Mouse (Mus musculus): ENCODE data around the gene 4930452B06Rik. TPM values are rescaled to one million over a fixed set of nuclear protein-coding genes. Genes with fewer than 3 reads are reported as not detected.
A peak's percentile ranks its signal among the peaks of the same experiment; 100 is the strongest.

The 4930452B06Rik gene
- polyA plus RNA-seq, 1 experiment from 2014 or later: 11.0 TPM

DNA sequence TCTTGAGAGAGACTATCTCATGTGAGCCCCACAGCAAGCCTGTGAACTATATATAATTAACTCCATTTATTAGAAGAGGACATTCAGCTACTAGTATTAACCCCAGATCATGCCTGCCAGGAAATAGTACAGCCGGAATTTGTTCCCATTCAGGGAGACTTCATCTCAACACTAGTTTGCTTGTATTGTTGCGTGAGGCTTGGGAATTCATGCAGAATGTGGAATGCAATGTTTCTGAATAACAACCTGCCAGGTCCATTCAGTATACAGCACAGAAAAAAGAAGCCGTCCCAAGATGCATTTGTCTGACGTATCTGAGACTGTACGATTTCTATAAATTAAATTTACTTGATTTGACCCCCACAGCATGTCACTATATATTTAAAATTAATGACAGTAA is 190.2 kb downstream of the 4930452B06Rik start:
- H3K36me3 ChIP-seq: no peaks in the 10 kb centered on the region
- H3K4me1 ChIP-seq: no peaks in the 10 kb centered on the region
- H3K27ac ChIP-seq: no peak overlapping the region
- 83% methylated on average over 5 of the region's 5 CpGs for WGBS
- H3K4me3 ChIP-seq (replicated peaks): no peak overlapping the region
- ATAC-seq (ENCODE audit: insufficient read depth, low FRiP score, low read depth): no peak
- H3K27me3 ChIP-seq (replicated peaks): no peaks in the 10 kb centered on the region
- H3K9me3 ChIP-seq: no peaks in the 10 kb centered on the region
- no peak overlapping the region for H3K9ac ChIP-seq
- no peak overlapping the region for H3K4me2 ChIP-seq

DNA sequence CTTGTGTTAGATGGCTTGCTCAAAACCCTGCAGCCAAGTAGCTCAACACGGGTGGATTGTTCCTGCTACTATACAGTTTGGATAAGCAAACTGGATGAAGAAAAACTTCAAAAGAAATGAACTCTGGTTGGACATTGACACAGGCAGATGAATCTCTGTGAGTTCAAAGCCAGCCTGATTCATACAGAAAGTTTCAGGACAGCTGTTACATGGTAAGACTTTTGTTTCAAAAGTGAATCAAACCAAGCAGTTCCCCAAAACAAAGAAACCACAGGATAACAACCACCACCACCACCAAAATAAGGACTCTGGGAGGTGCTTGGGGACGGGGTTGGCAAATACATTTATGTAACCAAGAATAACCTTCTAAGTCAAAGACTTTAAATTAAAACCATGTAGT is 193.2 kb downstream of the 4930452B06Rik start:
- no peaks in the 10 kb centered on the region for H3K9me3 ChIP-seq
- H3K4me3 ChIP-seq (replicated peaks): no peak overlapping the region
- H3K4me1 ChIP-seq: no peaks in the 10 kb centered on the region
- no peak overlapping the region for H3K27ac ChIP-seq
- H3K27me3 ChIP-seq (replicated peaks): no peaks in the 10 kb centered on the region
- 72% methylated on average over 2 of the region's 2 CpGs for WGBS
- no peaks in the 10 kb centered on the region for H3K36me3 ChIP-seq
- H3K9ac ChIP-seq: no peak overlapping the region
- no peak overlapping the region for H3K4me2 ChIP-seq
- ATAC-seq (ENCODE audit: insufficient read depth, low FRiP score, low read depth): no peak

DNA sequence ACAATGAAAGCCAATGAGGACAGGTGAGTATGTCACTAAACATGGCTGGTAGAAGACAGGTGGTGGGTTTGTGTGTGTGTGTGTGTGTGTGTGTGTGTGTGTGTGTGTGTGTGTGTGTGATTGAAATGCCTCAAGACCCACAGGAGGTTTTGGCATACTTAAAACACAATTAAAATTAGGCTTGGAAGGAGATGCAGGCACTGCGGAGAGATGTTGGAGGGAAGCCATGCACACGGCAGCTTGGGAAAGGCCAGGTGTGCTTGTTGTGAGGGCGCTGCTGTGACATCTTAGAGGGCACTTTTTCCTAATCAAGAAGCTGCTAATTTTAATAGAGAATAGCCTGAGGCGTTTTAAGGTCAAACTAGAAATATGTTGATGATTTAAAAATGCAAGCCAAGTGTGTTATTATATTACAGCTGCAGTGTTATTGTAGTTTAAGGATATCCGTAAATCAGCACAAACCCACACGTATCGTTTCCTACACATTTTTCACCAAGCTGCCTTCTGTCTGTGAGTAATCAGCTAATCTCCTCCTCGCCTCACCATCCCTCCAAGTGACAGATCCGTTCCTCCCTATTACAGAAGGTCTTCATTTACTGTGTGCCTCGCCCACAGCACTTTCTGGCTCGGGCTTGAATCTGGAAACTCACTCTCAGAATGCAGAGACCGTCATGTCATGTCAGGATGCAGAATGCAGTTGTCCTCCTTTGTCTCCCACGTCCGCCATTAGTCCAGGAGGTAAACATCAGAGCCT is 201.5 kb downstream of the 4930452B06Rik start:
- Histone ChIP-seq H3K27ac (no peak overlapping the region), H3K9me3 (no peaks in the 10 kb centered on the region), H3K9ac (no peak overlapping the region), H3K4me2 (no peak overlapping the region), H3K4me1 (peaks cover 6% of the 10 kb centered on the region; the same call in 1 of the 2 replicates), H3K27me3 (replicated peaks) (no peaks in the 10 kb centered on the region), H3K4me3 (replicated peaks) (no peak overlapping the region), H3K36me3 (no peaks in the 10 kb centered on the region)
- ATAC-seq (ENCODE audit: insufficient read depth, low FRiP score, low read depth): no peak
- 49% methylated on average over 14 of the region's 14 CpGs for WGBS

DNA sequence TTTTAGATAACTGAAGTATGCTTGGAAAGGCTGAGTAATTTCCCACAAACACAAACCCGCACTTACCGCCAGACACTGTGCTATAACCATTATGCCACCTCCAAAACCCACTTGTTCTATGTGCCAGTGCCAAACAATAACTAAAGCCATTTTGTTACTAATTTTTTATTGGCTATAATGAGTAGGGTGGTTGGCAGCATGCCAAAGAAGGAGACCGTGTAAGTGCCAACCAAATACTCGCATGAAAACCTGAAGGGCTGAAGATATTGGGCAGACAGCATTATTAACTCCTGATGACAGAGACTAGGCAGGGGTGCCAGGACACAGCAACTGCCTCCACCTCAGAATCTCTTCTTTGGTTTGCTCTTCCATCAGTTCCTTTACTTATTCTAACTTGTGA is 203.1 kb downstream of the 4930452B06Rik start:
- Histone ChIP-seq H3K36me3 (no peaks in the 10 kb centered on the region), H3K4me1 (peaks cover 6% of the 10 kb centered on the region; the same call in 1 of the 2 replicates), H3K27me3 (replicated peaks) (no peaks in the 10 kb centered on the region), H3K9ac (no peak overlapping the region), H3K9me3 (no peaks in the 10 kb centered on the region), H3K4me2 (no peak overlapping the region), H3K27ac (no peak overlapping the region), H3K4me3 (replicated peaks) (no peak overlapping the region)
- WGBS: 71% methylated on average over 4 of the region's 4 CpGs
- ATAC-seq (ENCODE audit: insufficient read depth, low FRiP score, low read depth): no peak

DNA sequence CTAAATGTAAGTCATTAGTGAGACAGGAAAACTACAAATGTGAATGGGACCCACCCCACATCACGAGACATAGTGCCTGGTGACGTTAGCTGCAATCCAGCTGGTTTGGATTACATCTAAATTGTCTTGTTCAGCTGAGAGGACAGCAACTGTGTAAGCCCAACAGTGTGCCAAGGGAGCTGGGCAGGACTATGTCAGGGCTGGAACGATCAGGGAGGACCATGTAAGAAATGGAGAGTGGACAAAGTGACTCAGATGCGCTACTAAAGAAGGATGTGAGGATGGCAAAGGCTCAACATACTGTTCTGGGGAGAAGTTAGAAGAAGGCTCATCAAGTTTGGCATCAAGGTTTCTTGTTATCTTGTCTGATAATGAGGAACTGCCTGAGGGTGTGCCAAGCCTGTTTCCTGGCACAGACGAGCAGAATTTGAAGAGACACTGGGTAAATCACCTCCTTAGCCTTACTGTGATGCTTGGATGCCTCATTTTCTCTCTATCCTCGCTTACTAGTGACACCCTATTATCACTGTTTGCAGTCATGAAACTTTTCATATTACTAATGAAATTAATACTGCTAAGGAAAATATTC is 203.6 kb downstream of the 4930452B06Rik start:
- Histone ChIP-seq H3K9ac (no peak overlapping the region), H3K4me2 (no peak overlapping the region), H3K36me3 (no peaks in the 10 kb centered on the region), H3K27me3 (replicated peaks) (no peaks in the 10 kb centered on the region), H3K9me3 (no peaks in the 10 kb centered on the region), H3K4me3 (replicated peaks) (no peak overlapping the region), H3K27ac (no peak overlapping the region), H3K4me1 (peaks cover 6% of the 10 kb centered on the region; the same call in 1 of the 2 replicates)
- 77% methylated on average over 6 of the region's 6 CpGs for WGBS
- no peak for ATAC-seq (ENCODE audit: insufficient read depth, low FRiP score, low read depth)

DNA sequence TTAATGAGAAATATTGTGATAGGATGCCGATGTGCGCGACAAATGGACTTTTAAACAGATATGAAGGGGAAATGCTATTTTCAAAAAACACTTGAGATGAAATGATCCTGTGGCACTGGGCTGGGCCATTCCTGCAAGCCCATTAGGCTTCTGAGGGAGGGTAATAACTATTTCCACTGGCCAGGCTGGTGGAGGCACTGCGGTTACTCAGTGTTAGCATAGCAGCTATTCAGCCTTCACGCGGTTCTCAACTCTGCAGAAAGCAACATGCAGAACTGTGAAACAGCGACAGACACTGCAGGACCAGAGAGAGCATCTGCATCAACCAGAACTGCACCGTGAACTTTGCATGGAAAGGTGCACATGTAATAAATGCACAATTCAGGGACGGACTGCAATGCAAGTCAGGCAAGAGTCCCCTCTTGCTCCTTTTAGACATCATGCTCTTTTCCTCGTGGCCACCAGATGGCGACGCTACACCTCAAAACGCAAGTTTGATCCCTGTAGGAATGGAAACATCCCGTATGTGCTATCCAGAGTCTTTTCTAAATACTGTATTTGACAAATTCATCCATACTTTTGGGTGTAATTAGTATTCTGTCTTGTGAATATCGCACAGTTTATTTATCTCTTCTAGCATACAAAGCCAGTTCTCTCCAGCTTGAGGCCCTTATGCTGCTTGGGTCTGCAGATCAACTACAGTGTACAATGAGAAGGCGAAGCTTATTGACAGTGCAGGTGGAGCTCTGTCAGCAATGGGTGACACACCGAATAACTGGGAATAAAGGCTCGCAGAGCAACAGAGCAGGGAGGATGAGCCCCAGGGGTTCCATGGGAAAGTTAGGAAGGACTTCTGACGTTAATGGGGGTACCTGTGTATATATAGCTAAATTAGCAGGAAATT is 205.6 kb downstream of the 4930452B06Rik start:
- no peak for ATAC-seq (ENCODE audit: insufficient read depth, low FRiP score, low read depth)
- no peaks in the 10 kb centered on the region for H3K27me3 ChIP-seq (replicated peaks)
- 37% methylated on average over 19 of the region's 19 CpGs for WGBS
- H3K9ac ChIP-seq: no peak overlapping the region
- H3K4me1 ChIP-seq: peaks cover 6% of the 10 kb centered on the region; the same call in 1 of the 2 replicates
- no peaks in the 10 kb centered on the region for H3K36me3 ChIP-seq
- no peak overlapping the region for H3K27ac ChIP-seq
- no peaks in the 10 kb centered on the region for H3K9me3 ChIP-seq
- no peak overlapping the region for H3K4me3 ChIP-seq (replicated peaks)
- no peak overlapping the region for H3K4me2 ChIP-seq

DNA sequence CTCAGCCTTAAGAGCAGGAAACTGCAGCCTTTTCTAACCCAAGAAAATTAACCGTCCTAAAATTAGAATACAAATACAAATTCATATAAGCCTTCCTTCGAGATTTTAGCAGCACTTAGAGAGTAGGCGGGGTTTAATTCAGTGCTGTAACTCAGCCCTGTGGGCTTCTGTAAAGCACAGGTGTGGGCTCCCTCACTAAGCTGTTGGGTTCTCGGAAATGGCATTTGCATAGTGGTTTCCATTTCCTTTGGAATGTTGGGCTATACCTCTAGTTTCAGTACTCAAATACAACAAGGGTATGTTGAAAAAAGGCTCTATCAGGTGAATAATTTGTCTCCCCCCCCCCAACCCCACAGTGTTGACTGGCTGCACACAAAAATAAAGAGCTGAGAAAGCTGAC is 206.3 kb downstream of the 4930452B06Rik start:
- Histone ChIP-seq H3K9ac (no peak overlapping the region), H3K4me3 (replicated peaks) (no peak overlapping the region), H3K36me3 (no peaks in the 10 kb centered on the region), H3K4me1 (peaks cover 4% of the 10 kb centered on the region; the same call in 1 of the 2 replicates), H3K4me2 (no peak overlapping the region), H3K9me3 (no peaks in the 10 kb centered on the region), H3K27ac (no peak overlapping the region), H3K27me3 (replicated peaks) (no peaks in the 10 kb centered on the region)
- no peak for ATAC-seq (ENCODE audit: insufficient read depth, low FRiP score, low read depth)
- WGBS: 66% methylated on average over 4 of the region's 4 CpGs

DNA sequence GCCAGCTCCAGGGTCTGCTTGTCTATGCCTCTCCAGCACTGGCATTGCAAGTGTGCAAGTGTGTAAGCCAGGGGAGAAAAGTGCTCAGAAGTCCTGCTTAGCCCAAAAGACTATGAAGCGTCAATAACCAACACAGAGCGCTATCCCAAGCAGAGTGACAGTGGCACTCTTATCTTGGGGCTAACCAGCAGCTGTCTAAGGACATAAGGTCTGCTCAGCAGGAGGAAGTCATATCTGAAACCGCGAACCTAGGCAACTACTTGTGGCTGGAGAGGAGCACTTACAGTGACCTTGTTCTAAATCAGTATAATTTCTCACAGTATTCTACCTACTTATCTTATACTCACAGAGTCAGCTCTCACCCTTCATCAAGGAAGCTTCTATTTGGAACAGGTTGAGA is 214.9 kb downstream of the 4930452B06Rik start:
- WGBS: 76% methylated on average over 4 of the region's 4 CpGs
- no peak for ATAC-seq (ENCODE audit: insufficient read depth, low FRiP score, low read depth)
- Histone ChIP-seq H3K27me3 (replicated peaks) (no peaks in the 10 kb centered on the region), H3K4me1 (no peaks in the 10 kb centered on the region), H3K9me3 (no peaks in the 10 kb centered on the region), H3K27ac (no peak overlapping the region), H3K4me3 (replicated peaks) (no peak overlapping the region), H3K36me3 (no peaks in the 10 kb centered on the region), H3K9ac (no peak overlapping the region), H3K4me2 (no peak overlapping the region)

DNA sequence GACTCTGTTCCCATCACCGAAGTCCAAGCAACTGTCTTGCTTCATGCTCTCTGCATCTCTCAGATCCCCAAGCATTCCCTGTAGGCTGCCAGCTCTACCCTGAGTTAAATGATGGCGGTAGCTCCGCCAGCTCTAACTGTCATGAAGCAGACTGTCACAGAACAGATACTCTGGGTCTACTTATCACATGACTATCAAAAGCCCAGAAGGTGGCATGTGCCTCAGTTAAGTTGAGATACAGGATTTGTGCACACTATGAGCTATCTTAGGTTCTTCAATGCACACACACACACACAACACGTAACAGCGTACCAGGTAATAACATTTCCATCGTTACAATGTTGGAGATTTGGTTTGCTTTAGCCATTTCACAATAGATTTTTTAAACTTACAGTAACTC is 215.7 kb downstream of the 4930452B06Rik start:
- no peak overlapping the region for H3K4me3 ChIP-seq (replicated peaks)
- H3K9me3 ChIP-seq: no peaks in the 10 kb centered on the region
- no peaks in the 10 kb centered on the region for H3K36me3 ChIP-seq
- 88% methylated on average over 6 of the region's 6 CpGs for WGBS
- no peak for ATAC-seq (ENCODE audit: insufficient read depth, low FRiP score, low read depth)
- no peak overlapping the region for H3K9ac ChIP-seq
- no peak overlapping the region for H3K4me2 ChIP-seq
- no peaks in the 10 kb centered on the region for H3K4me1 ChIP-seq
- no peak overlapping the region for H3K27ac ChIP-seq
- no peaks in the 10 kb centered on the region for H3K27me3 ChIP-seq (replicated peaks)

DNA sequence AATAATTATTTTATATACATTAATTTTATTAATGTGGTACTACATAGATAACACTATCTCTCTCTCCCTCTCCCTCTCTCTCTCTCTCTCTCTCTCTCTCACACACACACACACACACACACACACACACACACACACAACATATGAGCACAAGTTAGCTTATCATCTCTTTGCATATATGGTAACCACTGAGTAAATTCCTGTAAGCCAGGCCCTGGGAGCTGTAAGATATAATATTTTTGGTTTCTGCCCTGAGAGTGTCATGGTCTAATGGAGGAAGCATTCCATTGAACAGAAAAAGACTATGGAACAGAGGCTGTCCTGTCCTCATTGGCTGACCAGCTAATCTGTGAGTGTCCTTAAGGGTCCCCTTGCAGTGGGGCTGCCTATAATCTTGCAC is 216.7 kb downstream of the 4930452B06Rik start:
- no peak for ATAC-seq (ENCODE audit: insufficient read depth, low FRiP score, low read depth)
- Histone ChIP-seq H3K9me3 (no peaks in the 10 kb centered on the region), H3K4me1 (no peaks in the 10 kb centered on the region), H3K36me3 (no peaks in the 10 kb centered on the region), H3K4me2 (no peak overlapping the region), H3K4me3 (replicated peaks) (no peak overlapping the region), H3K27me3 (replicated peaks) (no peaks in the 10 kb centered on the region), H3K27ac (no peak overlapping the region), H3K9ac (no peak overlapping the region)

DNA sequence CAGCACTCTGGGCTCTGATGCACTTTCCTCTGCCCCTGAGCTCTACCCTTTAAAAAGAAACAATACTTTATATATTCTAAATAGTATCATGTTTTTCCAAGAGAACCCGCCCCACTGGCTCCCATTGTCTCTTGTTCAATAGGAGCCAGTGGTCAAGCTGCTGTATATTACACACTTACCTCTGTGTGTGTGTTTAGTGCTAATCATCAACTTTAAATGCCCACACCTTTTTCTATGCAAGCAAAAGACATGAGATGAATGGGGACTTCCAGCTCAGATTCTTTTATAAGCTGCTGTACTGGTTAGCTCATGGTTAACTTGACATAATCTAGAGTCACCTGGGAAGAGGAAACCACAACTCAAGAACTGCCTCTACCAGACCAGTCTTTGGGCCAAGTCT is 218.7 kb downstream of the 4930452B06Rik start:
- Histone ChIP-seq H3K9ac (no peak overlapping the region), H3K27ac (no peak overlapping the region), H3K4me1 (no peaks in the 10 kb centered on the region), H3K9me3 (no peaks in the 10 kb centered on the region), H3K36me3 (no peaks in the 10 kb centered on the region), H3K4me3 (replicated peaks) (no peak overlapping the region), H3K4me2 (no peak overlapping the region), H3K27me3 (replicated peaks) (no peaks in the 10 kb centered on the region)
- 77% methylated on average over 1 of the region's 1 CpGs for WGBS
- ATAC-seq (ENCODE audit: insufficient read depth, low FRiP score, low read depth): no peak

DNA sequence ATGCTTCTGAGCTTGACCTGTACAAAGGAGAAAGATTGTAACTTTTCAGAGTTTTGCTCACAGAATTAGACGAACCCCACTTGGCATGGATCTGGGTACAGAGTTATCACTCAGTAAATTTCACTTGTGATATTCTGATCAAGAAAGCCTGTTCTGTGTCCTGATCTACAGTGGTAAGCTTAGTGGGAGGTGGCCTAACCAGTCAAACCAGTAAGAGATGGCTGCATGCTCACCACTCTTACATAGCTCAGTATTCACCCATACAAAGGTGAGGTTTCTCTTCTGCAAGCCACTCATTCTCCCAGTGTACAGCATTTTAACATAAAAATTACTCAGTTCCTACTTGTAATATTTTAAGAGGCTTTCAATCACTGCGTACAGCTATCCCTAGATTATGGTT is 221.7 kb downstream of the 4930452B06Rik start:
- H3K4me2 ChIP-seq: no peak overlapping the region
- H3K27ac ChIP-seq: no peak overlapping the region
- 0 out of 2 replicates have a peak, but pooled peaks have one; percentile 47 for ATAC-seq (ENCODE audit: insufficient read depth, low FRiP score, low read depth)
- H3K27me3 ChIP-seq (replicated peaks): no peaks in the 10 kb centered on the region
- WGBS: 84% methylated on average over 2 of the region's 2 CpGs
- no peaks in the 10 kb centered on the region for H3K36me3 ChIP-seq
- H3K9me3 ChIP-seq: no peaks in the 10 kb centered on the region
- H3K9ac ChIP-seq: no peak overlapping the region
- no peaks in the 10 kb centered on the region for H3K4me1 ChIP-seq
- no peak overlapping the region for H3K4me3 ChIP-seq (replicated peaks)
